Mouse (Mus musculus): Measurements from ENCODE around the gene Them5. TPM values are rescaled to one million over a fixed set of nuclear protein-coding genes. Genes with fewer than 3 reads are reported as not detected.
A peak's percentile ranks its signal among the peaks of the same experiment; 100 is the strongest.

The Them5 gene
- total RNA-seq (2021), result not detected

- DNase-seq (ENCODE audit: low spot score), result no peak
These were observed at the start of gene Them5 for GRCm38 (mm10) chr3:94341959-94342422. Them5 (plus strand) TSS chr3:94342099.

DNA sequence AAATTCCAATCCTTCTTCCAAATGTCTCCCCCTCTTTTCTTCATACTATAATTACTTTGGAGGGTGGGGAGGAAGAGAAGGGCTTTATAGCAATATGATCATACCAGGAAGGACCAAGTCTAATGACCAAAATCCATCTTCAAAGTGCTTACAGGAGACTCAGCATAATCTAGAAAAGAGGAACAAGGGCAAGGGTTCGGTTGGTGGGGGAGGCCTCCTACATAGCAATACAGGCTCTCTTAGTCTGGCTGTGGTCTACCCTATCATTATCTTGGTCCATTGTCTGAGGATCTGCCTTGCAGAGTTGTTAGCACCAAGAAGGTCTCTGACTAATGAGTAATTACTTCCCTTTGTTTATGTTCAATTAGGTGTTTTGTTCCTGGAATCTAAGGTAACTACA, 36.4 kb upstream of the Them5 start:
- DNase-seq (ENCODE audit: low spot score), result no peak
- intact Hi-C loops (cut with DNase I), result no loop called here

More at GRCm38 (mm10) chr3:94341959-94342422, at the start of gene Them5:
- intact Hi-C loops (cut with DNase I), result no loop called here

GRCm38 (mm10) chr3:94306975-94307374, 34.9 kb upstream of the Them5 start:
- intact Hi-C loops (cut with DNase I), result no loop called here
- no peak for DNase-seq (ENCODE audit: low spot score)

DNA sequence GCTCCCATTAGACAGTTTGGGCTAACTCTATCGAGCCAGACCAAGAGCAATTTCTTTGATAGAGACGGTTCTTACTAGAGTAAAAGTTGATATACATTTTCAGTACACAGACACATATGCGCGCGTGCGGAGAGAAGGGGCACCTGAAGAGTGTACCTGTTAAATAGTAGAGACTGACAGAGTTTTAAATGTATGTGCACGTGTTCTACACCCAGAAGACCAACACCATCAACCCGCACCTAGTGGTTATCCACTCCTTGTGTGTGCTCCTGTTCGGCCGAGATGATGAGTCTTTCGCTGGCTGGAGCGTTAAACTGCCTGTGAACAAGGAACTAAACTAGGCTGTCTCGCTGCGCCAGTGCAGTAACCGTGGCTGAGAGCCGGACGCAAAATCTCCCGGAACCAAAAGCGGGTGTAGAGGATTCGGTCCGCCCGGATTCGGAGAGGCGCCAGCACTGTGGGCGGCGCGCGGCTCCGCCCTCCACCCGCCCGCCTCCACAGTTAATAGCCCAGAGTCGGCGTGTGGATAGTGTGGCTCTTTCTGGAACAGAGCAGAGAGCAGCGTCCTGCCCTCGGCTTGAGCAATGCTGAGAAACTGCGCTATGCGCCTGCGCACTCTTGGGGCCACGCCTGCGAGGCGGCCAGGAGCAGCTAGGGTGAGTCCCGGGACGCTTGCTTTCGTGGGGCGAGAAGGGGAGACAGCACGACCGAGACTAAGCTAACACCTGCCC, 32.1 kb upstream of the Them5 start, which contains the start of gene Them4:
TSS of gene Them4 (plus strand) at position 457 of the 731 bp plus-strand sequence.
- DNase-seq (ENCODE audit: low spot score), result peak; percentile 95
- intact Hi-C loops (cut with DNase I), result no loop called here

DNA sequence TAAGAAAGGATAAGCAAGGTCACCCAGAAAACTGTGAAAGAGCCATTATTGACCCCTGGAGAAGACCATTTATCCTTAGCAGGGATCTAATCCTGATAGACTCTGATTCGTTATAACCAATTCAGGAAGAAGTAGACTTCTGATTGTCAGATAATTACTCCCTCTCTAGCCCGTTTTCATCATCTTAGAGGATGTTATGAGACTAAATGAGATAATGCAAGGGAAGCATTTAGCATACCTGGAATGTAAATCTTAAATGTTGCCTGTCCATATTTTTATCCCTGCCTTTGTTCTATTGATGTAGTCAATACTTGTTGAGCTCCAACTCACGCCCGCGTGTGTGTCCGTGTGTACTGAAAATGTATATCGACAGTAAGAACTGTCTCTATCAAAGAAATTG, 31.4 kb upstream of the Them5 start:
- DNase-seq (ENCODE audit: low spot score), result no peak
- intact Hi-C loops (cut with DNase I), result no loop called here

- intact Hi-C loops (cut with DNase I), result no loop called here
- DNase-seq (ENCODE audit: low spot score), result no peak
These were observed 31.0 kb upstream of the Them5 start for GRCm38 (mm10) chr3:94310911-94311310.

DNA sequence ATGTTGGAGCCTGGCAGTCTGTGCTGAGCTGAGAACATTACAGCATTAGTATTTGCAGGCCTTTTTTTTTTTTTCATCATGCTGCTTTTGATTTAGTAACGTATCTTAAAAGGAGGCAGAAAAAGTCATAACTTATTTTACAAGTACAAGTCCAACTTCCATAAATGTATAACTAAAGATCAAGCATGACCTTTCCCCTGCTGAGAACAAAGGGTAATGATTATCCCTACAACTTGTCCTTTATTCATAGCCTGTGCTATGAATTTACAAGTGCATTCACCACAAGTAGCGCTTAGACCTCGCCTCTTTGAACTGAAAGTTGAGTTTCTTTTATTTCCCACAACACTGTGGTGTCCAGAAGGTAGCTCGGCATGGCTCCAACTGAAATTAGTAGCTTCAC, 30.5 kb upstream of the Them5 start:
- DNase-seq (ENCODE audit: low spot score), result no peak
- intact Hi-C loops (cut with DNase I), result no loop called here

DNA sequence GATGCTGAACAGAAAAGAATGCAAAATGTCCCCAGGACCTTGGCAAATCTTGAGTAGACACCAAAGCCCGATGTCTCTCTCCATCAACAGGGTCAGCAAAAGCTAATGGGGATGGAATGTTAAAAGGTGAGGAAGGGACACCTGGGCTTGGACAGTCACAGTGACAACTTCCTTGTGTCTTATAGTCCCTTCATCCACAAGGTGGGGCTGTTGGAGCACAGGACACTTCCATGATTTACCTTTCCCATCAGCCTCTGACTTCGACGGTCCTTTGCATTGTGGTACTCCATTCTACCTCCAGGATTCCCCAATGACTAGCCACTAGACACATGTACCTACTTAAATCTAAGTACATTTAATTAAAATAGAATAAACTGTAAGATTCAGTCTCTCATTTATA, 13.2 kb upstream of the Them5 start:
- intact Hi-C loops (cut with DNase I), result no loop called here
- no peak for DNase-seq (ENCODE audit: low spot score)

DNA sequence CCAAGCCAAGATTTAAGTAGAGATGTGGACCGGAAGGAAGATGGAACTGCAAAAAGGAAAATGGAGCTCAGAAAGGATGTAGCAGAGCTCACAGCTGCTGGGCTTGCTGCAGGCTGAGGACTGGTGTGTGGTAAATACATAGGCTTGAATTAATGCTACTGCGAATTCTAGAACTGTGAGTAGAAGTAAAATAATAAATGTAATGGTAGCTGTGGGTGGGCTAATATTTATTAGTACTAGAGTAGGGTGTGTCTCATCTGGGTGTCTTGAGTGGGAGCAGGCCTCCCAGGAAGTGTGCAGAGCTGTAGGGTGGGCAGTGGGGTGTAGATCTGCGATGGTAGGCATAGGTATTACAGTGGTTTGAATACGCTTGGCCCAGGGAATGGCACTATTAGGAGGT, 7.5 kb upstream of the Them5 start:
- intact Hi-C loops (cut with DNase I), result no loop called here
- no peak for DNase-seq (ENCODE audit: low spot score)

DNA sequence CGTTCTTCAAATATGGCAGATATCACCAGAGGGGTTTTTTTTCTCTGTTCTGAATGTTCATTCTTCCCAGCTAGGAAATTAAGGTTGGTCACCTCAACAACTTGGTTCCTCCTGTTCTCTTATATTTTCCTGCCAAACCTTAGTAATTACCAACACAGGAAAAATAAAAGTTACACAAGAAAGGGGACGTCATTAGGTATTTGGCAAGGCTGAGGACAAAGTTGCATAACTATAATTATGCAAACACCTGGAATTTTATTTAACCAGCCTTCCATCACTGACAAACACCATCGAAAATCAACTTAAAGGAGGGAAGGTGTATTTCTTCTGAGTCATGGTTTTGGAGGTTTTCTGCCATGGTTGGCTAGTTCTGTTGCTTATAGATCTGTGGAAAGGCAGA, 3.4 kb upstream of the Them5 start:
- intact Hi-C loops (cut with DNase I), result no loop called here
- DNase-seq (ENCODE audit: low spot score), result no peak

DNA sequence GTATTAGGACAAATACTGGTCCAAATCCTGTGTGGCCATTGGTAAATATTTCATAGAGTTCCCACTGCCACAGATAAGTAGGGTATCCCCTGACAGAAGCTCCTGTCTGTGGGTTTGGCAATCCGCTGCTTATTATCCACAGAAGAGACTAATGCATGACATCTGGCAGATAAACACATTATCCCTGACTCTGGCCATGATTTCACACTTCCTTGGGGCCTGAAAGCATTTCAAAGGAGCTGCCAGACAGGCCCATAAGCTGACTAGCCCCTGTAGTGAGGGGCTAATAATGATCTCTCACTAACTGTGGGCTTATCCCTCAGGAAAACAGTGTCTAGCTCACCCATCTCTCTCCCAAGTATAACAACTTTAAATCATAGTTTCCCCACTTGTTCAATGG, 653 bp downstream of the Them5 start:
- intact Hi-C loops (cut with DNase I), result no loop called here
- DNase-seq (ENCODE audit: low spot score), result no peak

- no peak for DNase-seq (ENCODE audit: low spot score)
- intact Hi-C loops (cut with DNase I), result no loop called here
These were observed 2.3 kb downstream of the Them5 start for GRCm38 (mm10) chr3:94344182-94344581.

DNA sequence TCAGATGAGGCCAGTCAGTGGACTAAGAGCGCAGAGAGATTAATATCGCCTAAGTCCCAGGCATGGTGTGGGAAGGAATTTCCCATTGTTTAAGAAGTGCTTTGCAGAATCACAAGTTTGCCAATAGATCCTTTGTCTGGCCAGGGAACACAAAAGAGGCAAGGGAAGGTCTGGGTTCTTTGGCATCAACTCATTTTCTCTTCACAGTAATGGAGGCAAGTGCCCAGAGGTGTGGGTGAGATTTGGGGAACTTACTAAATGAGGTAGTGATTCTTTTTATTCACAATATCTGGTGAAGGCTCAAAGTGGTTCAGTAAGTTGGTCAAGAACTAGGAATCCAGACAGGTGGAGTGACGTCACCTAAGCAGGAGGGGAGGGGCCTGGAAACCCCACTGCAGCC, 3.0 kb downstream of the Them5 start:
- intact Hi-C loops (cut with DNase I), result no loop called here
- DNase-seq (ENCODE audit: low spot score), result no peak

DNA sequence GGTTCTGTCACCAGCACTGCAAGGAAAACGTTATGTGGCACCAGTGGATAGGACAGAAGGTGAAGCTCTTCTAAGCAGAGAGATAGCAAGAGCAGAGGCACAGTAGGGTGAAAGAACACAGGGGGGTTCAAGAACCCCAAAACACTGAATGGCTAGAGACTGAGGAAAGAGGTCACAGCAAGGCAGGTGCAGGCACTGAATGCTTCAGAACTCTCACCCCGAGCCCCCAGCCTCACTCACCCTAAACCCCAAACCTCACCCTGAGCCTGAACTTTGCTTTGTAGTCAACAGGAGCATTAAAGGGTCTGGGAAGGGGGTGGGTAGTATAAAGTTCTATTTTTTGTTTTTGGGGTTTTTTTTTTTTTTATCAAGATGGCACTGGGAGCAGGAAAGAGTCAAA, 6.2 kb downstream of the Them5 start:
- intact Hi-C loops (cut with DNase I), result no loop called here

DNA sequence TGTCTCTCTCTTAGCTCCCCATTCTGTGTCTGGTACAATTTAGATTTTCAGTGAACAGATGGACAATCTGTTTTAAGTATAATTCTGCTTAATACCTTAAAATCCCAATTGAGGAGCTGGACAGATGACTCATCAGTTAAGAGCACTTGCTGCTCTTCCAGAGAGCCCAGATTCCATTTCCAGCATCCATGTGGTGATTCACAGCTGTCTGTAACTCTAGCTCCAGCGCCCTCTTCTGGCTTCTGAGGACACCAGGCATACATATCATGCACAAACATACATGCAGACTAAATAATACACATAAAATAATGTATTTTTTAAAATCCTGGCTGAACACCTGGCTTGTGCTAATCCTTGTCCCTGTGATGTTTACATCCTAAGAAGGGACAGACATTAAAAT, 18.9 kb downstream of the Them5 start:
- intact Hi-C loops (cut with DNase I), result no loop called here
- no peak for DNase-seq (ENCODE audit: low spot score)

More for the DNA sequence above, 6.2 kb downstream of the Them5 start:
- DNase-seq (ENCODE audit: low spot score), result no peak

DNA sequence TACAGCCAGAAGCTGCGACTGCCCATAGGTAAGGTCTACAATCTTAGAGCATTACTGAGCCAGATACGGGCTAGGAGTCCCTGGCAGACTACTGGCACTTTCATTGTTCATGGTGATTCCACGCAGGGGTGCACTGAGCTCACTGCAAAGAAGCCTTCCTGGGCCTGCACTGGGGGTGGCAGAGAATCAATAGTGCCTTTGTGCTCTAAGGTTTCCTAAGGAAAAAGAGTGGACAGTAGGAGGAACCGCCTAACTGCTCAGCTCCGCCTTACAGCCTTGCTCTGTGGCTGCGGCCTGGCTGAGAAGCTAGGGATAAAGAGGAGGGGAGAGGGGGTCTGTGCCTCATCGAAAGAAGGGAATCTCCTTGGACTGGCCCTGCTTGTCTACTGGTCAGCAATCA, 20.2 kb downstream of the Them5 start, which contains the start of gene C2cd4d:
TSS of gene C2cd4d (plus strand) at position 301 of the 400 bp plus-strand sequence.
- intact Hi-C loops (cut with DNase I), result no loop called here
- no peak for DNase-seq (ENCODE audit: low spot score)

DNA sequence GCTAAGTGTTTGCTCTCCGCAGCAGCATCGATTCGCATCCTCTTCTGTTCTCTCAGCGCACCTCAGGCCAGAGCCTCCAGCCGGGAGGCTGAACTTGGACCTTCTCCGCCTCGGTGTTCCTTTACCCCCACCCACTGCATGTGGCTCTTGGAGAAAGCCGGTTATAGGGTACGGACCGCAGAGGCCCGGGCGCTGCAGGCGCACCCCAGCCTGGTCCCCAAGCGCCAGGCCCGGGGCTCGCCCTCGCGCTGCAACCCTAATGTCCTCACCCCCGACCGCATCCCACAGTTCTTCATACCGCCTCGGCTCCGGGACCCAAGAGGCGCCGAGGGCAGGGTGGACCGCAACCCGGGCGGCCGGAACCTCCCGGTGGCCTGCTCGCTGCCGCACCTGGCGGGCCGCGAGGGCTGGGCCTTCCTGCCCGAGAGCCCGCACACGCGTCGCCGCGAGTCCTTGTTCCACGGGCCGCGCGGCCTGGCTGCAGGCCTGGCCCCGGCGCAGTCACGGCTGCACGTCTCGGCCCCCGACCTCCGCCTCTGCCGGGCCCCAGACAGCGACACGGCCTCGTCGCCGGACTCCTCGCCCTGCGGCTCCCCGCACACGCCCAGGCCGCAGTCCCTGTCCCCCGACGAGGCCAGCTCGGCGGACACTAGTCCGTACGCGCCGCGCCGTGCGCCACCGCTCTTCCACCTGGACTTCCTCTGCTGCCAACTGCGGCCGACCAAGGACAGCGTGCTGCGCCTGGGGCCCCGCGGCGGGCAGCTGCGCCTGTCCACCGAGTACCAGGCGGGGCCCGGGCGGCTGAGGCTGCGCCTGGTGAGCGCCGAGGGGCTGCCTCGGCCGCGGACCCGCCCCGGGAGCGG, 21.6 kb downstream of the Them5 start:
- intact Hi-C loops (cut with DNase I), result no loop called here
- DNase-seq (ENCODE audit: low spot score), result peak; percentile 13

- intact Hi-C loops (cut with DNase I), result no loop called here
- DNase-seq (ENCODE audit: low spot score), result no peak
These were observed 22.2 kb downstream of the Them5 start for GRCm38 (mm10) chr3:94364154-94364526.

DNA sequence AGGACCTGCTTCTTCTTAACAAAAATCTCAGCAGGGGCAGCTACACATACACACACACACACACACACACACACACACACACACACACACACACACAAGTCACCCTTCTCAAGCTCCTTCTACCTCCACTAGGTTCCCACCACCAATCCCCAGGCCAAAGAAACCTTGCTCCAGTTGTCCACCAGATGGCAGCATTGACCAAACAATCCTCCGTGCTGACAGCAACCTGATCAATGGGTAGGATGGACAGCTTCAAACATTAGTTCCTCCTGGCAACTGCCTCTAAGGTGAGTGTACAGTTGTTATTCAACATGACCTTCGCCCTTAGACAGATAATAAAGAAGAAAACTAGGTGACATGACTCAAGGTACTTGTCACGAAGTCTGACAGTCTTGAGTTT, 24.9 kb downstream of the Them5 start:
- intact Hi-C loops (cut with DNase I), result loop anchor here (1.0 to 2.0 kb wide), 4 partner anchors 90 to 536 kb away; no protein-coding TSS in a partner anchor
- DNase-seq (ENCODE audit: low spot score), result peak; percentile 21

DNA sequence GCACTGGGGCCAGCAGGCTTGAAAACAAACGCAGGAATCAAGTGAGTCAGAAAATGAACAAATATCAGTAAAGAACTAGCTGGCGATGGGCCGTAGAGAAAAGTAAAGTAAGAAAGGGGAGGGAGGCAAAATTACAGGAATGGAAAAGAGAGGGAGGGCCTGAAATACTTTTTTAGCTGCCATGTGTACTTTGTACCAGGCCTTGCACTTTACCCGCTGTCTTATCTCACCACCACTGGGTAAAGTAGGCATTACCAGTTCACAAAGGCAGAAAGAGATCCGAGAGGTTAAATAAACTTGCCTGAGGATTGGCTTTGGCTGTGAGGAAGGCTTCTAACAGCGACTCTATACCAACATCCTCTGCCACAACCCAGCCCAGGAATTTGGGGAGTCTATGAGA, 25.6 kb downstream of the Them5 start:
- intact Hi-C loops (cut with DNase I), result loop anchor here (1.0 to 2.0 kb wide), 3 partner anchors 89 to 535 kb away; no protein-coding TSS in a partner anchor
- DNase-seq (ENCODE audit: low spot score), result no peak

DNA sequence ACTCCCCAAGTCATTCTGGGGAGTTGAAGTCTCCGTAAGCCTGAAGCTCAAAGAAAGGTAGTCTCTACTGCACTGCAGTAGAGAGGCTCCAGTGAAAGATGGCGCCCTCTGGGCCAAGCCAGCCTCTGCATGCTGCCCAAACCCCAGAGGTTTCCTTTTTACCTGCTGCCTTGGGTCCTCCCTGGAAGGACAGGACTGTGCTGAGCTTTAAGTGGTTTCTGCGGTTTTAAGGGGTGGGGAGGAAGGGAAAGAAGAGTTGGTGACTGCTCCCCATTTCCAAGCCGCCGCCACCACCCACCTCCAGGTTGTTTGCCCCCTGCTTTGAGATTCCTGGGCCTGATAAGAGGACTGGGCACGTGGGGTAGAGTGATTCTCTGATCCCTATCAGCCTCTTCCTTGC, 26.7 kb downstream of the Them5 start:
- no peak for DNase-seq (ENCODE audit: low spot score)
- intact Hi-C loops (cut with DNase I), result no loop called here

Data from heart, postnatal 25 days (tissue).